In genomic region chr1:135173311-135173710, GRCm38 (mm10) we compare ENCODE assay signal across 29 mouse cellular contexts. TPM values are rescaled to one million over a fixed set of nuclear protein-coding genes. Genes with fewer than 3 reads are reported as not detected.
"Had no signal": no experiment of that assay in that cellular context is flagged by ENCODE, and none has a peak within 500 bp of the region (broad histone marks: within the 10 kb centered on the region; RNA-seq: fewer than 3 reads in every experiment).

No protein-coding gene starts in this region.

- H3K4me1 ChIP-seq: embryonic facial prominence, embryonic 10.5 days; embryonic facial prominence, embryonic 12.5 days; forebrain, embryonic 10.5 days; forebrain, embryonic 12.5 days; forebrain, embryonic 13.5 days had no signal

- H3K4me2 ChIP-seq: embryonic facial prominence, embryonic 12.5 days; embryonic facial prominence, embryonic 13.5 days; embryonic facial prominence, embryonic 15.5 days; forebrain, embryonic 12.5 days; forebrain, embryonic 13.5 days; forebrain, embryonic 15.5 days had no signal

- H3K36me3 ChIP-seq: embryonic facial prominence, embryonic 10.5 days; embryonic facial prominence, embryonic 12.5 days; embryonic facial prominence, embryonic 13.5 days; embryonic facial prominence, embryonic 15.5 days; forebrain, embryonic 10.5 days; forebrain, embryonic 12.5 days; forebrain, embryonic 15.5 days had no signal

- H3K27ac ChIP-seq: embryonic facial prominence, embryonic 10.5 days; embryonic facial prominence, embryonic 12.5 days; embryonic facial prominence, embryonic 13.5 days; embryonic facial prominence, embryonic 15.5 days; forebrain, embryonic 10.5 days; forebrain, embryonic 12.5 days; forebrain, embryonic 13.5 days; forebrain, embryonic 15.5 days; gastrocnemius, adult 2 months had no signal

- H3K9ac ChIP-seq: embryonic facial prominence, embryonic 12.5 days; embryonic facial prominence, embryonic 13.5 days; embryonic facial prominence, embryonic 15.5 days; forebrain, embryonic 12.5 days; forebrain, embryonic 13.5 days; forebrain, embryonic 15.5 days; forebrain, postnatal 0 days had no signal

- H3K9me3 ChIP-seq: embryonic facial prominence, embryonic 10.5 days; embryonic facial prominence, embryonic 12.5 days; embryonic facial prominence, embryonic 13.5 days; embryonic facial prominence, embryonic 15.5 days; forebrain, embryonic 10.5 days; forebrain, embryonic 12.5 days; forebrain, embryonic 13.5 days; forebrain, embryonic 15.5 days had no signal

- H3K4me3 ChIP-seq: embryonic facial prominence, embryonic 10.5 days; embryonic facial prominence, embryonic 12.5 days; embryonic facial prominence, embryonic 13.5 days; embryonic facial prominence, embryonic 15.5 days; erythroblast, embryonic 14.5 days; forebrain, embryonic 10.5 days; forebrain, embryonic 12.5 days; forebrain, embryonic 13.5 days; forebrain, embryonic 15.5 days; gastrocnemius, adult 2 months had no signal

- ATAC-seq: forebrain, embryonic 13.5 days; forebrain, embryonic 14.5 days; forebrain, embryonic 15.5 days; forebrain, embryonic 16.5 days; forebrain, postnatal 0 days had no signal

- DNase-seq: cerebellum, adult 2 months; cerebellum, adult 8-10 months; cerebellum, adult 9-10 months; cerebellum, adult 9-11 months; cerebellum, postnatal 10 days; cerebellum, postnatal 14 days; cerebellum, postnatal 25 days; cerebellum, postnatal 36 days; embryo, embryonic 11 days; forebrain, postnatal 0 days; gastrocnemius, adult 2 months; gastrocnemius, postnatal 10 days; gastrocnemius, postnatal 14 days; gastrocnemius, postnatal 25 days; gastrocnemius, postnatal 36 days; heart, adult 18-20 months had no signal

- H3K27me3 ChIP-seq: embryonic facial prominence, embryonic 12.5 days; embryonic facial prominence, embryonic 13.5 days; embryonic facial prominence, embryonic 15.5 days; forebrain, embryonic 12.5 days; forebrain, embryonic 13.5 days; forebrain, embryonic 15.5 days had no signal

RNA-seq across cellular contexts. Expression of gene Gpr37l1, which starts 5.8 kb away (rescaled TPM):
- polyA plus RNA-seq: embryonic facial prominence, embryonic 10.5 days; embryonic facial prominence, embryonic 11.5 days; embryonic facial prominence, embryonic 12.5 days; embryonic facial prominence, embryonic 13.5 days; embryonic facial prominence, embryonic 15.5 days; erythroblast, embryonic 14.5 days; forebrain, embryonic 10.5 days; forebrain, embryonic 11.5 days; forebrain, embryonic 12.5 days; forebrain, embryonic 13.5 days had no signal
